Mouse (Mus musculus) forebrain, embryonic 16.5 days (tissue): ENCODE data around the gene Amotl1. TPM values are rescaled to one million over a fixed set of nuclear protein-coding genes. Genes with fewer than 3 reads are reported as not detected.

Source experiments
- ATAC-seq: fragments of 200-750 bp; cut with Nextera tagmentation; 2 replicates; pipeline ENCODE4 v1.8.0; 2017; ENCODE audit warnings: mild to moderate bottlenecking, moderate library complexity
- H3K27ac ChIP-seq: fragments of 300-500 bp; sonication (generic); 2 replicates; pipeline ENCODE4 v1.5.1; 2014; ENCODE audit warnings: low read length, control low read depth
- H3K27me3 ChIP-seq: fragments of 300-500 bp; sonication (generic); replicated peaks from 2 replicates; pipeline ENCODE4 v1.6.1; 2014; ENCODE audit warnings: low read length; ENCODE audit not compliant: control insufficient read depth, insufficient read depth
- H3K36me3 ChIP-seq: fragments of 300-500 bp; sonication (generic); 2 replicates; pipeline ENCODE4 v1.6.1; 2014; ENCODE audit not compliant: control insufficient read depth, insufficient read depth
- H3K4me1 ChIP-seq: fragments of 300-500 bp; sonication (generic); replicated peaks from 2 replicates; pipeline ENCODE4 v1.6.1; 2014; ENCODE audit warnings: low read length; ENCODE audit not compliant: control insufficient read depth, insufficient read depth
- H3K4me2 ChIP-seq: fragments of 300-500 bp; sonication (generic); 2 replicates; pipeline ENCODE4 v1.6.1; 2014; ENCODE audit warnings: mild to moderate bottlenecking, low read length, control low read depth
- H3K4me3 ChIP-seq: fragments of 300-500 bp; sonication (generic); replicated peaks from 2 replicates; pipeline ENCODE4 v1.5.1; 2014; ENCODE audit warnings: mild to moderate bottlenecking, low read length, control low read depth
- H3K9ac ChIP-seq: fragments of 300-500 bp; sonication (generic); replicated peaks from 2 replicates; pipeline ENCODE4 v1.6.1; 2014; ENCODE audit warnings: low read depth, low read length, control low read depth
- H3K9me3 ChIP-seq: fragments of 300-500 bp; sonication (generic); 2 replicates; pipeline ENCODE4 v1.6.1; 2016; ENCODE audit warnings: low read length; ENCODE audit not compliant: control insufficient read depth
- WGBS: fragments of 180-500 bp; shearing (Covaris S2); extraction: QIAGEN DNeasy Blood & Tissue Kit; methylation state at CpG from one replicate; pipeline ENCODE4 v1.1.7; 2014; 5-methylcytosine and 5-hydroxymethylcytosine counted together
- polyA plus RNA-seq: library from polyadenylated mRNA; unstranded; fragments of >200 nt; fragmentation: Nextera tagmentation; extraction: Ambion mirVana; gene quantifications from 2 replicates; pipeline ENCODE4 v1.2.1, GENCODE M21; 2015

The Amotl1 gene
- polyA plus RNA-seq, 1 experiment from 2014 or later: 9.9 TPM

DNA sequence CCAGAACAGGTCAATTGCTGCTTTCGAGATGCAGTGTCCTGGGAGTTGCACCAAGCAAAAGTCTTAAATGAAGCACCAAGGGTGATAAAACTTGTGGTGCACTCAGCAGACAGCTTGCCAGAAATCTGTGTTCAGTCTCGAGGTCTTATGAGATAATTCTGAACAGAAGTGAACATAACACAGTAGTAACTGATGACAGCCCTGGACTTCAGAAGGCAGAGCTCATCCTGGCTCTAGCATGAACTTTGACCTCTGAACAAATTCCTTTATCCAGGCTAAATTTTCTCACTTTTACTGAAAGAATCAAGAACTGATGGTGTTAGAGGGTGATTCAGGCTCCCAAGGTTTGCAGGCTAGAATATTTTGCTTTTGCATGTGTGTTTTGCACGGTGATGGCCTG, 1.2 kb upstream of the Amotl1 start:
- Histone ChIP-seq H3K27me3 (no peaks in the 10 kb centered on the region), H3K27ac (no peak overlapping the region), H3K36me3 (no peaks in the 10 kb centered on the region), H3K4me2 (no peak overlapping the region), H3K9ac (no peak overlapping the region), H3K9me3 (no peaks in the 10 kb centered on the region), H3K4me3 (no peak overlapping the region), H3K4me1 (peaks cover 7% of the 10 kb centered on the region; the same call in 1 of the 2 replicates)
- ATAC-seq: no peak
- 87% methylated on average over 3 of the region's 3 CpGs for WGBS

DNA sequence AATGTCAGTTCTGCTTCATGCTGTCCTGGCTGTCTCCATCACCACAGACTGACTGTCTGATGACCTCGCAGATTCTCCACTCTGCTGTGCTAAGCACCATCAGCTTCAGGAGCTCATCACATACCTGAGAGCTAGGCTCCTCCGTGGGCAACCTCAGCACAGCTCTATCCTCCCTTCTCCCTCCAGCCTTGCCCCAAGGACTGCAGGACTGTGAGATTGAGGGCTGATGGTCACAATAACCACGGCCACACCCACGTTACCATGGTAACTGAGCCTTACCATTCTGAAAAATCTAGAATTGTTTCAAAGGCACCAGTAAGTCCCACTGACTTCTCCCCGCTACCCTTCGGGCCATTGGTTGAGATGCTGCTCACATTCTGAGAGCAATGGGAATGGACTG, 1.5 kb downstream of the Amotl1 start:
- Histone ChIP-seq H3K36me3 (no peaks in the 10 kb centered on the region), H3K4me3 (no peak overlapping the region), H3K27me3 (no peaks in the 10 kb centered on the region), H3K27ac (no peak overlapping the region), H3K9ac (no peak overlapping the region), H3K4me2 (no peak overlapping the region), H3K4me1 (peaks cover 7% of the 10 kb centered on the region; the same call in 1 of the 2 replicates), H3K9me3 (no peaks in the 10 kb centered on the region)
- no peak for ATAC-seq
- 45% methylated on average over 6 of the region's 6 CpGs for WGBS

DNA sequence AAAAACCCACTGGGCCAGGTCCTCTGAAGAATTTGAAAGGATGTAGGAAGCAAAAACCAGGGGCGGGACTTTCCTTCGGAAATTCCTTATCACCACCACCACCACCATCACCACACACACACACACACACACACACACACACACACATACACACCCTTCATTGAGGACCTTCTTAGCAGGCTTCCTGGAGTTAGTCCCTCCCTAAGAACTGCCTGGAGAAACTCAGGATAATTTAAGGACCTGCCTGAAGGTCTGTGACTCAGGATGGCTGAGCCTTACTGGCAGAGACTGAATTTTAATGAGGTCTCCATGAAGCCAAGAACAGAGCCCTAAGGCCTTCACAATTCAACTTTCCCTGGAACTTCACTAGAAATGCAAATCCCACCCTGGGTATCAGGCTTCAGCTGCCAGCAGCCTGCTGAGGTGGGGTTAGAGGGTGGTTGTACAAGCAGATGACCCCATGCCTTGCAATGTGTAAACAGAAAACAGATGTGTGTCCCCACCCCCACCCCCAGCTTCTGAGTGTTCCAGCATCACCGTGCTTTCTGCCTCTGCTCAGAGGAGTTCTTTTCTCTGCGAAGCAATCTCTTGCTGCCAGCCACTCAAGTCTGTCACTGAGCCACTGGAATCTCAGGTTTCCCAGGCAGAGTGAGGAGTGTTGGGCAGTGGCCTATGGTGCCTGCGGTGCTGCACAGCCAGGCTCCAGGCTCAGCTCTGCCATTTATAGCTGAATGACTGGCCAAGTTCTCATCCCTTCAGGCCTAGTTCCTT, 2.4 kb downstream of the Amotl1 start:
- Histone ChIP-seq H3K27me3 (no peaks in the 10 kb centered on the region), H3K27ac (no peak overlapping the region; the same call in 1 of the 2 replicates), H3K36me3 (no peaks in the 10 kb centered on the region), H3K4me3 (no peak overlapping the region), H3K9me3 (no peaks in the 10 kb centered on the region), H3K4me1 (peaks cover 7% of the 10 kb centered on the region; the same call in 1 of the 2 replicates), H3K9ac (no peak overlapping the region), H3K4me2 (no peak overlapping the region)
- 26% methylated on average over 5 of the region's 5 CpGs for WGBS
- peak; percentile 77 for ATAC-seq

DNA sequence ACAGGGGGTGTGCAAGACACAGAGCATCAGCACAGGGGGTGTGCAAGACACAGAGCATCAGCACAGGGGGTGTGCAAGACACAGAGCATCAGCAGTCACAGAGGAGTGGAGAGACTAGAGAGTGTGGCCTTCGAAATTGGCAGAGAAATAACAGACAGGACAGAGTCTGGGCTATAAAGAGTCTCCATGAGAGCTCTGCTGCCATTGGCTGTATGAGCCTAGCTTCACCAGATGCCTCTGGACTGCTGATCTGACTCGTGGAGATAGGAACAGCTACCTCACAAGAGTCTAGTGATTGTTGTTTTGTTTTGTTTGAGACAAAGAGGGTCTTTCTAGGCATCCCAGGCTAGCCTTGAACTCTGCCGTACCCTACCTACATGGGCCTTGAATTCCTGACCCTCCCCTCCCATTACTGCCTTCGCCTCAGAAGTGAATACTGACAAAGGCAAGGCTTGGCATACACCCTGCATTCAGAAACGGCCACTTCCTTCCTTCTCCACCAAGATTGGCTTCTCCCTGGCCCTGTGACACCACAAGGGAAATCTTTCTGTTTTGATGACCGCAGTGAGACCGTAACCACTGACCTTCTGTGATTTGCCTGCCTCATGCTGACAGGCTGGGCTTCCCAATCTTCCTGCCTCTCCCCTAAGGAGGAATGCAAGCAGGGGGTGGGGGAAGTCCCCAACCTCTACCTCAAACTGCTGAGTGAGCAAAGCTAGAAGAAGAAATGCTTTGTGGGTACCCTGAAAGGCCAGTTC, 3.4 kb downstream of the Amotl1 start:
- Histone ChIP-seq H3K27me3 (no peaks in the 10 kb centered on the region), H3K9me3 (no peaks in the 10 kb centered on the region), H3K4me1 (peaks cover 7% of the 10 kb centered on the region; the same call in 1 of the 2 replicates), H3K36me3 (no peaks in the 10 kb centered on the region), H3K4me3 (no peak overlapping the region), H3K9ac (no peak overlapping the region), H3K27ac (no peak overlapping the region), H3K4me2 (no peak overlapping the region)
- ATAC-seq: no peak
- WGBS: 47% methylated on average over 7 of the region's 7 CpGs

DNA sequence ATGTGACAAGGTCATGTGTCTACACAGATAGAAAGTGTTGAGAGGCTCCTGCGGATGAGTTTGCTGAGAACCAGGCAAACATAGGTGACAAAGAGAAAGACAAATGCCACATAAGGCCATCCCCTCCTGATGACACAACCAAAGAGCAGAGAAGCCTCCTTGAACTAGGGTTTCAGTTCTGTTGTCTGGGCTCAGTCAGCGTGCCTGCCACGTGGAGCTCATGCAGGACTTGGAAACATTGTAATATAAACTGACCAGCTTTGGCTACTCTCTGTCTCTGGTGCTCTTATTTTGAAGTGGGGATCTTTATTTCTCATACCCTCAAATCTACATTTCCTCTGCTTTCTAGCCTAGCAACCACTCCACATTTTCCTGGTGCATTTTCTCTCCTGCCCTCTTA, 8.6 kb downstream of the Amotl1 start:
- 78% methylated on average over 3 of the region's 3 CpGs for WGBS
- Histone ChIP-seq H3K27ac (no peak overlapping the region), H3K36me3 (no peaks in the 10 kb centered on the region), H3K9me3 (no peaks in the 10 kb centered on the region), H3K4me2 (no peak overlapping the region), H3K27me3 (no peaks in the 10 kb centered on the region), H3K9ac (no peak overlapping the region), H3K4me3 (no peak overlapping the region), H3K4me1 (peaks cover 5% of the 10 kb centered on the region)
- no peak for ATAC-seq

DNA sequence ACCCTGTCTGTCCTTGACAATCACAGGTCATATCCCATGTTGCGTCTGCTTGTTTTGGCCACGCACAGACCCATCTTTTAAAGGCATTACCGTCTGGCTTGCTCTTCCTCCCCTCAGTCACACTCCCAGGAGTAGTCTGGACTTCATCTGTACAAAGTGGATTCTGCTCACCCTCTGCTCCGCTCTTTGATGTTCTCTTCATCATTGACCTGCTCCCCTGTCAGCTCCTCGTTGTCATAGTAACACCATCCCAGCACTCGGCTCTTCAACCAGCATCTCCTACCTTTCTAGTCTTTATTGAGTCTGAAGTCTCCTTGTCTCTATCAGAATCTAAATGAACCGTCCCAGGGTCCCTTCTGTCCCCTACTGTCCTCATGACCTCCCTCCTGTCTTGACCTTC, 9.3 kb downstream of the Amotl1 start:
- Histone ChIP-seq H3K4me2 (no peak overlapping the region), H3K27ac (no peak overlapping the region), H3K4me3 (no peak overlapping the region), H3K4me1 (peaks cover 5% of the 10 kb centered on the region), H3K9ac (no peak overlapping the region), H3K27me3 (no peaks in the 10 kb centered on the region), H3K36me3 (no peaks in the 10 kb centered on the region), H3K9me3 (no peaks in the 10 kb centered on the region)
- 78% methylated on average over 7 of the region's 7 CpGs for WGBS
- no peak for ATAC-seq

DNA sequence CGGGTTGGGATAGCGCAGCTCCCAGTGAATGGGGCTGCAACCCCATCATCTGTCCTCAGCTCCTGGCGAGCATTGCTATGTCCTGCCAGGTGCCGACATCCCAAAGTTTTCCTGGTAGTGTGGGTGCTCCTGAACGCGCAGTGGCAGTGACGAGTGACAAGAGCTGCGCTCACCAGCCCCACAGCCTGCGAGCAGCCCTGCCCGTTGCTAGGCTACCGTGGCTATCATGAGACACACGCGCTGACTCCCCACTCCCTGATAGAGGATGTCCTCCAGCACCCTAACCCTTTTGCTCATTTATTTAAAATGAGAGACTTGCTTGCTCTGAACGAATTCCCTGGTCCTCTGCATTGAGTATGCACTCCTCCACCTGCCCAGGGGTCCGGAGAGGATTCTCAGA, 10.7 kb downstream of the Amotl1 start:
- Histone ChIP-seq H3K4me3 (no peak overlapping the region), H3K36me3 (no peaks in the 10 kb centered on the region), H3K4me1 (peaks cover 5% of the 10 kb centered on the region), H3K4me2 (peak overlapping the region; percentile 29), H3K9ac (no peak overlapping the region; the same call in 1 of the 2 replicates), H3K27me3 (no peaks in the 10 kb centered on the region), H3K9me3 (no peaks in the 10 kb centered on the region), H3K27ac (no peak overlapping the region)
- 12% methylated on average over 15 of the region's 15 CpGs for WGBS
- ATAC-seq: peak; percentile 95

DNA sequence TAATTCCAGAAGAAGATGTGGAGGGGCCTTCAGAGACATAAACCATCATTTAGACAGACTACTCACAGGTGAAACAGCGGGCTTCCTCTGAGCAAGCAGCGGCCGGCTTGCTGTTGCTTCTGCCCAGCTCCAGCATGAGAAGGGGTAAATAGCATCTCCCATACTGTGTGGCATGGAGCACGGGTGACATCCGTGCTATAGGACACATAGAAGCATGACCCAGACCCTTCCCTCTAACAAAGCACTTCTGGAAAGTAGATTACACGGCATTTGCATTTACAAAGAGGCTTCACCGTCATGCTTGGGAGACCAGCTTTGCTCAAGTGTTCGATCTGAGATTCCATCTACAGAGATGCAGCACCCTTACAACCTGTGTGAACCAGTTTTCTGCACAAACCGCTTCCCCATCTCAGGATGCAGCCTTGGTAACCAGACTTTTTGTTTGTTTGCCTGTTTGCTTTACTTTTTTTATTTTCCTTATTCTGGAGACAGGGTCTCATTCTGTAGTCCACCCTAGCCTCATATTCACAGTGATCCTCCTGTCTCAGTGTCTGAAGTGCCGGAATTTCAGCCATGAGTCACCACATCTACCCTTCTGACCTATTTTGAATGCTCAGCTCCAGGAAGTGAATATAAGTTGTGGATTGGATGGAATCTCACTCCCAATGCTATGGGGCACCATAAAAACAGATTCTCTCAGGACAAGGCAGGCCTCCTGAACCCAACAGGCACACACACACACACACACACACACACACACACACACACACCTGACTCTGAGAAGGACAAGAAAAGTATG, 12.3 kb downstream of the Amotl1 start:
- H3K4me1 ChIP-seq: peaks cover 5% of the 10 kb centered on the region
- H3K27me3 ChIP-seq: no peaks in the 10 kb centered on the region
- no peaks in the 10 kb centered on the region for H3K36me3 ChIP-seq
- H3K27ac ChIP-seq: no peak overlapping the region
- H3K4me3 ChIP-seq: no peak overlapping the region
- no peaks in the 10 kb centered on the region for H3K9me3 ChIP-seq
- H3K9ac ChIP-seq: no peak overlapping the region
- no peak overlapping the region for H3K4me2 ChIP-seq
- ATAC-seq: no peak
- WGBS: 61% methylated on average over 10 of the region's 10 CpGs

DNA sequence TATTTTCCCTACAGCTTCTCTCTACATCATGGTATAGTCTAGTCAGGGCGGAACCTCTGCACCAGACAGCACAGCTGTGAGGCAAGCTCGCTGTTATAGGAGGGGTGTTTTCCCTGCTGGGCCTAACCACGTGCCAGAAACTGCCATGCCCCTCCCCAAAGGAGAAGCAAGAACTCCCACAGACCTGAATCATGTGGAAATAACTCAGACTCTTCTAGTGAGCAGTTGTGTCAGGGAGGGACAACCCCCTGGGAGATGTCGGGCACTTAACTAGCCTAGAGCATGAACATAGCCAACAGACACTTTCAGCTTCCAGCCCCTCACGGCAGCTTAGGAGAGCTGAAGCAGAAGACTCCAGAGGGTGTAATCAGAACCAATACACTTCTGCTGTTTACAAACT, 13.1 kb downstream of the Amotl1 start:
- H3K4me2 ChIP-seq: no peak overlapping the region
- H3K9ac ChIP-seq: no peak overlapping the region
- no peak for ATAC-seq
- H3K9me3 ChIP-seq: no peaks in the 10 kb centered on the region
- H3K27ac ChIP-seq: no peak overlapping the region
- H3K36me3 ChIP-seq: no peaks in the 10 kb centered on the region
- H3K4me3 ChIP-seq: no peak overlapping the region
- 48% methylated on average over 5 of the region's 5 CpGs for WGBS
- H3K4me1 ChIP-seq: peaks cover 5% of the 10 kb centered on the region
- no peaks in the 10 kb centered on the region for H3K27me3 ChIP-seq
